Mouse (Mus musculus) CD4-positive, CD25-positive, alpha-beta regulatory T cell, adult 2 months (primary cell): Measurements from ENCODE around the gene Slc38a8.

ENCODE experiments used
- DNase-seq: peaks from one replicate; pipeline ENCODE4 v3.0.0-alpha.2; 2012; ENCODE audit warnings: low read depth, low spot score

Slc38a8 gene

GRCm38 (mm10) chr8:119501598-119501997 is at the start of gene Slc38a8:
TSS of gene Slc38a8 (minus strand) at chr8:119501698.
- DNase-seq = no peak

GRCm38 (mm10) chr8:119548560-119549113 is 47.1 kb upstream of the Slc38a8 start:
- DNase-seq = peak; percentile 19

- DNase-seq = peak; percentile 61
Measured at GRCm38 (mm10) chr8:119547019-119547691, 45.7 kb upstream of the Slc38a8 start.

- DNase-seq = peak; percentile 45
Measured at GRCm38 (mm10) chr8:119545791-119546190, 44.3 kb upstream of the Slc38a8 start.

GRCm38 (mm10) chr8:119545180-119545579 is 43.7 kb upstream of the Slc38a8 start:
- peak; percentile 55 for DNase-seq

- DNase-seq = no peak
Measured at GRCm38 (mm10) chr8:119544606-119545005, 43.1 kb upstream of the Slc38a8 start.

GRCm38 (mm10) chr8:119531973-119532372 is 30.5 kb upstream of the Slc38a8 start:
- DNase-seq = no peak

GRCm38 (mm10) chr8:119531397-119531796 is 29.9 kb upstream of the Slc38a8 start:
- DNase-seq = no peak

- no peak for DNase-seq
Measured at GRCm38 (mm10) chr8:119530937-119531336, 29.4 kb upstream of the Slc38a8 start.

GRCm38 (mm10) chr8:119528762-119529161 is 27.3 kb upstream of the Slc38a8 start:
- DNase-seq = no peak

- peak; percentile 38 for DNase-seq
Measured at GRCm38 (mm10) chr8:119520102-119520501, 18.6 kb upstream of the Slc38a8 start.

- DNase-seq = no peak
Measured at GRCm38 (mm10) chr8:119516674-119517073, 15.2 kb upstream of the Slc38a8 start.

- no peak for DNase-seq
Measured at GRCm38 (mm10) chr8:119515767-119516166, 14.3 kb upstream of the Slc38a8 start.

- DNase-seq = no peak
Measured at GRCm38 (mm10) chr8:119514940-119515339, 13.4 kb upstream of the Slc38a8 start.

- DNase-seq = no peak
Measured at GRCm38 (mm10) chr8:119513405-119513804, 11.9 kb upstream of the Slc38a8 start.

GRCm38 (mm10) chr8:119511722-119512121 is 10.2 kb upstream of the Slc38a8 start:
- DNase-seq = no peak

- no peak for DNase-seq
Measured at GRCm38 (mm10) chr8:119510471-119510870, 9.0 kb upstream of the Slc38a8 start.

- DNase-seq = no peak
Measured at GRCm38 (mm10) chr8:119506106-119506505, 4.6 kb upstream of the Slc38a8 start.

GRCm38 (mm10) chr8:119505488-119505887 is 4.0 kb upstream of the Slc38a8 start:
- DNase-seq = no peak

- no peak for DNase-seq
Measured at GRCm38 (mm10) chr8:119503191-119503767, 1.8 kb upstream of the Slc38a8 start.

- DNase-seq = no peak
Measured at GRCm38 (mm10) chr8:119502111-119502510, 613 bp upstream of the Slc38a8 start.

- no peak for DNase-seq
Measured at GRCm38 (mm10) chr8:119499836-119500235, 1.7 kb downstream of the Slc38a8 start.

GRCm38 (mm10) chr8:119496848-119497247 is 4.7 kb downstream of the Slc38a8 start:
- peak; percentile 82 for DNase-seq
